12 mouse cellular contexts compared by ENCODE assay signal in the genomic region with DNA sequence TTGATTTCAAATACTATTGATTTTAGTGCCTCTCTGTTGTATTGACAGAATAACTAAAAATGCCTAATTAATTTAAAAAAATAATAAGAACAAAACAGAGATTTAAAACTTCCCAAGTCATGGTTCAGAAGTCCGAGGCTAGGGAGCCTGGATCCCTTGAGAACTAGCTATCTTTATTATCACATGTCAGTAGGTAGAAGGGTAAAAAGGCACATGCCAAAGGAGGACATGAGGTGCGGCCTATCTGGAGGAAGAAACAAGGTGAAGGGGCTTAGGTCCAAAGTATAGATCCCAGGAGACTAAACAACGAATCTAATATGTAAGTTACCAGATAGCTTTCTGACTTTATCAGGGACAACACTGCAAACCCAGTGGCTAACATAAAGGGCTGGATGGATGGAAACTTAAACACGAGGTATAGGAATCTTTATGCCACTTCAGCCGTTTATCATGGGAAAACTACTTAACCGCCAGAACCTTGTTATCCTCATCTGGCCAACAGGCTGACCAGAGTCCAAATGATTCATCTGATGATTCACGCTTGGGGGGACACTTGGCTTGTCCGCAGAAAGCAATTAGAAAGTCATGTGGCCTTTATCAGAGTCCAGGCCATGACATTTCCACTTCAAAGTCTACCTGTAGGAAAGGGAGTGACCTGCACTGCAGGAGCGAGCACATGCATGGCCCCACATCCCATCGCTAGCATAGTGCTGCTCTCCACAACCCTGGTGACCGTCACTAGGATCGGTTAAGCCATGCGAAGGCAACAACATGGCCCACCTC. TPM values are rescaled to one million over a fixed set of nuclear protein-coding genes. Genes with fewer than 3 reads are reported as not detected.
DNase-seq lines count a peak whose midpoint lies in the region; ATAC-seq lines count a peak whose summit lies in the region.
"Had no signal": no experiment of that assay in that cellular context is flagged by ENCODE, and none has a peak within 500 bp of the region (broad histone marks: within the 10 kb centered on the region; RNA-seq: fewer than 3 reads in every experiment).

No protein-coding gene starts in this region.

- no peaks in the 10 kb centered on the region for H3K9me3 ChIP-seq in kidney, embryonic 15.5 days (replicated peaks)
- no peaks in the 10 kb centered on the region for H3K9me3 ChIP-seq in midbrain, embryonic 15.5 days
- H3K9me3 ChIP-seq: embryonic facial prominence, embryonic 10.5 days; forebrain, embryonic 10.5 days had no signal

- no peak for ATAC-seq in kidney, embryonic 15.5 days (replicated peaks; ENCODE audit: low FRiP score)
- ATAC-seq in midbrain, embryonic 15.5 days (replicated peaks): no peak

- H3K4me2 ChIP-seq in kidney, embryonic 15.5 days: no peak overlapping the region
- H3K4me2 ChIP-seq in midbrain, embryonic 15.5 days: no peak overlapping the region

- peaks cover 10% of the 10 kb centered on the region; the same call in 1 of the 2 replicates for H3K36me3 ChIP-seq in kidney, embryonic 15.5 days
- no peaks in the 10 kb centered on the region for H3K36me3 ChIP-seq in midbrain, embryonic 15.5 days (replicated peaks)

- 87% methylated on average over 13 of the region's 13 CpGs for WGBS in kidney, embryonic 15.5 days
- 93% methylated on average over 13 of the region's 13 CpGs for WGBS in midbrain, embryonic 15.5 days

- no peaks in the 10 kb centered on the region for H3K4me1 ChIP-seq in kidney, embryonic 15.5 days
- H3K4me1 ChIP-seq in brown adipose tissue, adult 24 weeks (ENCODE audit: control insufficient read depth, insufficient read depth, insufficient read length, low read length): peaks cover 47% of the 10 kb centered on the region
- no peaks in the 10 kb centered on the region for H3K4me1 ChIP-seq in midbrain, embryonic 15.5 days
- H3K4me1 ChIP-seq: embryonic facial prominence, embryonic 10.5 days; forebrain, embryonic 10.5 days had no signal

- H3K27me3 ChIP-seq in kidney, embryonic 15.5 days: no peaks in the 10 kb centered on the region
- H3K27me3 ChIP-seq in midbrain, embryonic 15.5 days (replicated peaks): no peaks in the 10 kb centered on the region

- DNase-seq in kidney, adult 11 months: peak; percentile 84
- DNase-seq in NIH3T3 (ENCODE audit: low read depth): peak; percentile 68
- DNase-seq in kidney, postnatal 36 days: peak; percentile 69 to 83
- no peak for DNase-seq in right cerebral cortex, postnatal 36 days (ENCODE audit: low spot score in 2 of 2)
- DNase-seq: gastrocnemius, postnatal 36 days; heart, postnatal 4 days; thymus, postnatal 36 days had no signal

- H3K27ac ChIP-seq in kidney, embryonic 15.5 days: no peak overlapping the region
- H3K27ac ChIP-seq in brown adipose tissue, adult 24 weeks (replicated peaks; ENCODE audit: low read depth, low read length): peak overlapping the region; percentile 84
- no peak overlapping the region for H3K27ac ChIP-seq in midbrain, embryonic 15.5 days
- H3K27ac ChIP-seq: embryonic facial prominence, embryonic 10.5 days; forebrain, embryonic 10.5 days had no signal

- no peak overlapping the region for H3K9ac ChIP-seq in kidney, embryonic 15.5 days
- H3K9ac ChIP-seq in midbrain, embryonic 15.5 days: no peak overlapping the region

- no peak overlapping the region for H3K4me3 ChIP-seq in kidney, embryonic 15.5 days (replicated peaks)
- H3K4me3 ChIP-seq in brown adipose tissue, adult 24 weeks (ENCODE audit: insufficient read depth, low read depth, low read length): no peak overlapping the region
- no peak overlapping the region for H3K4me3 ChIP-seq in midbrain, embryonic 15.5 days
- H3K4me3 ChIP-seq: embryonic facial prominence, embryonic 10.5 days; forebrain, embryonic 10.5 days had no signal

RNA-seq across cellular contexts. Expression of a gene that starts 9.3 kb away (rescaled TPM):
- 31.2 and 32.5 TPM in 2 replicates for polyA plus RNA-seq in kidney, embryonic 15.5 days (2015; fragmentation: Nextera tagmentation; extraction: Ambion mirVana)
- 84.3 and 109 TPM in 2 replicates for polyA plus RNA-seq in brown adipose tissue, adult 24 weeks (2012; ENCODE audit: insufficient read depth, insufficient read length, missing spikeins)
- polyA plus RNA-seq in midbrain, embryonic 15.5 days (2015; fragmentation: Nextera tagmentation; extraction: Ambion mirVana): 22.8 and 24.0 TPM in 2 replicates

RNA-seq across cellular contexts. Expression of a gene that starts 32.5 kb away (rescaled TPM):
- polyA plus RNA-seq in kidney, embryonic 15.5 days (2015; fragmentation: Nextera tagmentation; extraction: Ambion mirVana): 9.5 and 9.7 TPM in 2 replicates
- polyA plus RNA-seq in brown adipose tissue, adult 24 weeks (2012; ENCODE audit: insufficient read depth, insufficient read length, missing spikeins): 2.2 and 2.8 TPM in 2 replicates
- polyA plus RNA-seq in midbrain, embryonic 15.5 days (2015; fragmentation: Nextera tagmentation; extraction: Ambion mirVana): 6.8 and 7.2 TPM in 2 replicates

RNA-seq across cellular contexts. Expression of a gene that starts 43.0 kb away (rescaled TPM):
- polyA plus RNA-seq in kidney, embryonic 15.5 days (2015; fragmentation: Nextera tagmentation; extraction: Ambion mirVana): 1.8 and 2.2 TPM in 2 replicates
- polyA plus RNA-seq in brown adipose tissue, adult 24 weeks (2012; ENCODE audit: insufficient read depth, insufficient read length, missing spikeins): 0.75 TPM in 1 of 2 replicates, not detected in the other
- polyA plus RNA-seq in midbrain, embryonic 15.5 days (2015; fragmentation: Nextera tagmentation; extraction: Ambion mirVana): 0.75 and 0.79 TPM in 2 replicates

Comparison
In these comparisons a context has a peak if more than half of its experiments do, and no peak if none do; other contexts are left out.
1. DNase-seq: peak in kidney, adult 11 months (single experiment), NIH3T3 (single experiment) and kidney, postnatal 36 days (2 of 2); none in right cerebral cortex, postnatal 36 days (0 of 2).